Mouse (Mus musculus) E14TG2a.4 (cell line): ENCODE data around the gene Gm12216.
"Not testable (repeated sequence)": the region's sequence is repeated elsewhere in the genome, so short reads cannot be mapped to it uniquely, and the experiment has no call there.

Experiments
- CTCF ChIP-seq: conservative IDR thresholded peaks from 2 replicates; pipeline ENCODE4 v1.5.1; 2014; ENCODE audit warnings: low read length
- NANOG ChIP-seq: IDR thresholded peaks from 2 replicates; pipeline ENCODE4 v1.6.1; 2014; ENCODE audit warnings: borderline replicate concordance, low read length, mixed read lengths
- POU5F1 ChIP-seq: IDR thresholded peaks from 2 replicates; pipeline ENCODE4 v1.6.1; 2014; ENCODE audit warnings: low read length, borderline replicate concordance

DNA sequence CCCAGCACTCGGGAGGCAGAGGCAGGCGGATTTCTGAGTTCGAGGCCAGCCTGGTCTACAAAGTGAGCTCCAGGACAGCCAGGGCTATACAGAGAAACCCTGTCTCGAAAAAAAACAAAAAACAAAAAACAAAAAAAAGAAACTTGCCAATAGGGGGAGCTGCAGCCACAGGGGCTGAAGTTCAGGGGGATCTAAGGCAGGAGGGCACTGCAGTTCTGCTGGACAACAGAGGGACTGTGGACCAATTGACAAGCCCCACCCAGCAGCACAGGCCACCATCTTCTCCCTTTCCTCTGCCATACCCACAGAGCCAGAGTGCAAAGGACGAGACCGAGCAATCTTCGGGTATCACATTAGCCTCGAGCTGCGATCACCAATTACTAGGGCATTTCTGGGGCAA, 101.0 kb downstream of the Gm12216 start:
- peak; percentile 27; the same call in 1 of the 2 replicates for TF ChIP-seq CTCF
- not testable (repeated sequence) for TF ChIP-seq NANOG, POU5F1
